Mouse (Mus musculus): ENCODE measurements around the gene Muc20. TPM values are rescaled to one million over a fixed set of nuclear protein-coding genes. Genes with fewer than 3 reads are reported as not detected.

Gene Muc20
- polyA plus RNA-seq, 1 experiment from 2014 or later = not detected

- 81% methylated on average over 2 of the region's 2 CpGs for WGBS
- no peak overlapping the region for H3K9ac ChIP-seq (replicated peaks; ENCODE audit: low read length)
- H3K4me1 ChIP-seq (ENCODE audit: control insufficient read depth, insufficient read depth, low read length) = 0 out of 2 replicates have a peak, but pooled peaks cover 3% of the 10 kb centered on the region
- H3K36me3 ChIP-seq (ENCODE audit: control insufficient read depth, insufficient read depth, low read length) = no peaks in the 10 kb centered on the region
- H3K4me3 ChIP-seq (replicated peaks; ENCODE audit: low read depth, low read length) = no peak overlapping the region
- H3K9me3 ChIP-seq (ENCODE audit: control insufficient read depth, low read length) = no peaks in the 10 kb centered on the region
- ATAC-seq (ENCODE audit: low FRiP score, low TSS enrichment) (no peak), DNase-seq (no peak)
- no peaks in the 10 kb centered on the region for H3K27me3 ChIP-seq (ENCODE audit: control insufficient read depth, insufficient read depth, low read length)
- no peak overlapping the region for H3K4me2 ChIP-seq (ENCODE audit: low read length)
- H3K27ac ChIP-seq (replicated peaks; ENCODE audit: low read depth, low read length) = no peak overlapping the region
Measured at GRCm38 (mm10) chr16:32742712-32743111, 54.5 kb downstream of the Muc20 start.

GRCm38 (mm10) chr16:32741366-32741765, 55.9 kb downstream of the Muc20 start:
- Histone ChIP-seq H3K36me3 (ENCODE audit: control insufficient read depth, insufficient read depth, low read length) (no peaks in the 10 kb centered on the region), H3K4me2 (ENCODE audit: low read length) (no peak overlapping the region), H3K4me3 (replicated peaks; ENCODE audit: low read depth, low read length) (no peak overlapping the region), H3K4me1 (ENCODE audit: control insufficient read depth, insufficient read depth, low read length) (0 out of 2 replicates have a peak, but pooled peaks cover 3% of the 10 kb centered on the region), H3K27me3 (ENCODE audit: control insufficient read depth, insufficient read depth, low read length) (no peaks in the 10 kb centered on the region), H3K9ac (replicated peaks; ENCODE audit: low read length) (no peak overlapping the region), H3K27ac (replicated peaks; ENCODE audit: low read depth, low read length) (no peak overlapping the region), H3K9me3 (ENCODE audit: control insufficient read depth, low read length) (no peaks in the 10 kb centered on the region)
- 90% methylated on average over 9 of the region's 9 CpGs for WGBS
- DNase-seq (no peak), ATAC-seq (ENCODE audit: low FRiP score, low TSS enrichment) (no peak)

GRCm38 (mm10) chr16:32740003-32740663, 57.1 kb downstream of the Muc20 start:
- no peaks in the 10 kb centered on the region for H3K9me3 ChIP-seq (ENCODE audit: control insufficient read depth, low read length)
- H3K36me3 ChIP-seq (ENCODE audit: control insufficient read depth, insufficient read depth, low read length) = no peaks in the 10 kb centered on the region
- H3K4me2 ChIP-seq (ENCODE audit: low read length) = no peak overlapping the region
- 74% methylated on average over 8 of the region's 8 CpGs for WGBS
- H3K27ac ChIP-seq (replicated peaks; ENCODE audit: low read depth, low read length) = no peak overlapping the region
- H3K4me1 ChIP-seq (ENCODE audit: control insufficient read depth, insufficient read depth, low read length) = 0 out of 2 replicates have a peak, but pooled peaks cover 3% of the 10 kb centered on the region
- no peak for DNase-seq
- no peak overlapping the region for H3K9ac ChIP-seq (replicated peaks; ENCODE audit: low read length)
- no peak overlapping the region for H3K4me3 ChIP-seq (replicated peaks; ENCODE audit: low read depth, low read length)
- ATAC-seq (ENCODE audit: low FRiP score, low TSS enrichment) = no peak
- no peaks in the 10 kb centered on the region for H3K27me3 ChIP-seq (ENCODE audit: control insufficient read depth, insufficient read depth, low read length)

GRCm38 (mm10) chr16:32736022-32736421, 61.2 kb downstream of the Muc20 start:
- H3K27ac ChIP-seq (replicated peaks; ENCODE audit: low read depth, low read length) = no peak overlapping the region
- no peak for ATAC-seq (ENCODE audit: low FRiP score, low TSS enrichment)
- no peaks in the 10 kb centered on the region for H3K36me3 ChIP-seq (ENCODE audit: control insufficient read depth, insufficient read depth, low read length)
- no peak for DNase-seq
- H3K27me3 ChIP-seq (ENCODE audit: control insufficient read depth, insufficient read depth, low read length) = no peaks in the 10 kb centered on the region
- no peak overlapping the region for H3K4me3 ChIP-seq (replicated peaks; ENCODE audit: low read depth, low read length)
- 0 out of 2 replicates have a peak, but pooled peaks cover 3% of the 10 kb centered on the region for H3K4me1 ChIP-seq (ENCODE audit: control insufficient read depth, insufficient read depth, low read length)
- H3K9me3 ChIP-seq (ENCODE audit: control insufficient read depth, low read length) = no peaks in the 10 kb centered on the region
- H3K4me2 ChIP-seq (ENCODE audit: low read length) = no peak overlapping the region
- no peak overlapping the region for H3K9ac ChIP-seq (replicated peaks; ENCODE audit: low read length)
- WGBS = 47% methylated on average over 3 of the region's 3 CpGs

GRCm38 (mm10) chr16:32735586-32735985, 61.6 kb downstream of the Muc20 start, which contains the start of gene Muc4:
Gene Muc4 (plus strand): TSS chr16:32735886.
- Histone ChIP-seq H3K27me3 (ENCODE audit: control insufficient read depth, insufficient read depth, low read length) (no peaks in the 10 kb centered on the region), H3K4me1 (ENCODE audit: control insufficient read depth, insufficient read depth, low read length) (no peaks in the 10 kb centered on the region), H3K4me3 (replicated peaks; ENCODE audit: low read depth, low read length) (no peak within 1 kb of the TSS), H3K9ac (replicated peaks; ENCODE audit: low read length) (no peak within 1 kb of the TSS), H3K36me3 (ENCODE audit: control insufficient read depth, insufficient read depth, low read length) (no peaks in the 10 kb centered on the region), H3K27ac (replicated peaks; ENCODE audit: low read depth, low read length) (no peak within 1 kb of the TSS), H3K4me2 (ENCODE audit: low read length) (no peak within 1 kb of the TSS), H3K9me3 (ENCODE audit: control insufficient read depth, low read length) (no peaks in the 10 kb centered on the region)
- WGBS = 92% methylated on average over 2 of the region's 2 CpGs
- DNase-seq = no peak
- ATAC-seq (ENCODE audit: low FRiP score, low TSS enrichment) = no peak

GRCm38 (mm10) chr16:32733213-32733612, 64.0 kb downstream of the Muc20 start:
- no peak overlapping the region for H3K27ac ChIP-seq (replicated peaks; ENCODE audit: low read depth, low read length)
- no peak for DNase-seq
- WGBS = 90% methylated on average over 3 of the region's 3 CpGs
- H3K36me3 ChIP-seq (ENCODE audit: control insufficient read depth, insufficient read depth, low read length) = no peaks in the 10 kb centered on the region
- H3K9me3 ChIP-seq (ENCODE audit: control insufficient read depth, low read length) = no peaks in the 10 kb centered on the region
- no peak for ATAC-seq (ENCODE audit: low FRiP score, low TSS enrichment)
- H3K4me3 ChIP-seq (replicated peaks; ENCODE audit: low read depth, low read length) = no peak overlapping the region
- no peaks in the 10 kb centered on the region for H3K27me3 ChIP-seq (ENCODE audit: control insufficient read depth, insufficient read depth, low read length)
- no peak overlapping the region for H3K4me2 ChIP-seq (ENCODE audit: low read length)
- no peak overlapping the region for H3K9ac ChIP-seq (replicated peaks; ENCODE audit: low read length)
- H3K4me1 ChIP-seq (ENCODE audit: control insufficient read depth, insufficient read depth, low read length) = no peaks in the 10 kb centered on the region

GRCm38 (mm10) chr16:32728730-32729129, 68.5 kb downstream of the Muc20 start:
- DNase-seq (no peak), ATAC-seq (ENCODE audit: low FRiP score, low TSS enrichment) (no peak)
- Histone ChIP-seq H3K36me3 (ENCODE audit: control insufficient read depth, insufficient read depth, low read length) (no peaks in the 10 kb centered on the region), H3K27me3 (ENCODE audit: control insufficient read depth, insufficient read depth, low read length) (no peaks in the 10 kb centered on the region), H3K4me1 (ENCODE audit: control insufficient read depth, insufficient read depth, low read length) (no peaks in the 10 kb centered on the region), H3K9me3 (ENCODE audit: control insufficient read depth, low read length) (no peaks in the 10 kb centered on the region), H3K4me3 (replicated peaks; ENCODE audit: low read depth, low read length) (no peak overlapping the region), H3K27ac (replicated peaks; ENCODE audit: low read depth, low read length) (no peak overlapping the region), H3K9ac (replicated peaks; ENCODE audit: low read length) (no peak overlapping the region), H3K4me2 (ENCODE audit: low read length) (no peak overlapping the region)
- WGBS = 77% methylated on average over 1 of the region's 1 CpGs

- Histone ChIP-seq H3K27me3 (ENCODE audit: control insufficient read depth, insufficient read depth, low read length) (no peaks in the 10 kb centered on the region), H3K4me2 (ENCODE audit: low read length) (no peak overlapping the region), H3K9me3 (ENCODE audit: control insufficient read depth, low read length) (no peaks in the 10 kb centered on the region), H3K36me3 (ENCODE audit: control insufficient read depth, insufficient read depth, low read length) (no peaks in the 10 kb centered on the region), H3K9ac (replicated peaks; ENCODE audit: low read length) (no peak overlapping the region), H3K4me3 (replicated peaks; ENCODE audit: low read depth, low read length) (no peak overlapping the region), H3K4me1 (ENCODE audit: control insufficient read depth, insufficient read depth, low read length) (no peaks in the 10 kb centered on the region), H3K27ac (replicated peaks; ENCODE audit: low read depth, low read length) (no peak overlapping the region)
- DNase-seq = no peak
- no peak for ATAC-seq (ENCODE audit: low FRiP score, low TSS enrichment)
Measured at GRCm38 (mm10) chr16:32728240-32728639, 69.0 kb downstream of the Muc20 start.

Data from midbrain, embryonic 14.5 days (tissue).